Mouse (Mus musculus): ENCODE results near the gene Jam3.

The Jam3 gene

DNA sequence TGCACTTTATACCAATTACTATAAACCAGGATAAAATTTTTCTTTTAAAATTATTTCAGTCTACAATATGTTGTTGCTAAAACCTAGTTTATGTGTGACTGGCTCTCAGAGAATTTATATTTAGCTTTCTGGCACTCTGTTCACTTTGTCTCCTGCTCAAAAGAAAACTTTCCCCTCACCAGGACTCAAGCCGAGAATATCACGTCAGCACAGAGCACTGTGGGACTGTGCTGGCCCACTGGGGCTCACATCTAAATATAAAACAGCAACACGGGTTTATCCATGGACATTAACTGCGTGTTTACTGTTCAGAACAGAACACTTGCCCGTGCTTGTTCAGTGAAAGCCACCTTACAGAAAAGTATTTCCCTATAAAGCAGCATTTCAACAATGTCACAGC, 44.5 kb downstream of the Jam3 start:
- WGBS = 12% methylated on average over 5 of the region's 5 CpGs

DNA sequence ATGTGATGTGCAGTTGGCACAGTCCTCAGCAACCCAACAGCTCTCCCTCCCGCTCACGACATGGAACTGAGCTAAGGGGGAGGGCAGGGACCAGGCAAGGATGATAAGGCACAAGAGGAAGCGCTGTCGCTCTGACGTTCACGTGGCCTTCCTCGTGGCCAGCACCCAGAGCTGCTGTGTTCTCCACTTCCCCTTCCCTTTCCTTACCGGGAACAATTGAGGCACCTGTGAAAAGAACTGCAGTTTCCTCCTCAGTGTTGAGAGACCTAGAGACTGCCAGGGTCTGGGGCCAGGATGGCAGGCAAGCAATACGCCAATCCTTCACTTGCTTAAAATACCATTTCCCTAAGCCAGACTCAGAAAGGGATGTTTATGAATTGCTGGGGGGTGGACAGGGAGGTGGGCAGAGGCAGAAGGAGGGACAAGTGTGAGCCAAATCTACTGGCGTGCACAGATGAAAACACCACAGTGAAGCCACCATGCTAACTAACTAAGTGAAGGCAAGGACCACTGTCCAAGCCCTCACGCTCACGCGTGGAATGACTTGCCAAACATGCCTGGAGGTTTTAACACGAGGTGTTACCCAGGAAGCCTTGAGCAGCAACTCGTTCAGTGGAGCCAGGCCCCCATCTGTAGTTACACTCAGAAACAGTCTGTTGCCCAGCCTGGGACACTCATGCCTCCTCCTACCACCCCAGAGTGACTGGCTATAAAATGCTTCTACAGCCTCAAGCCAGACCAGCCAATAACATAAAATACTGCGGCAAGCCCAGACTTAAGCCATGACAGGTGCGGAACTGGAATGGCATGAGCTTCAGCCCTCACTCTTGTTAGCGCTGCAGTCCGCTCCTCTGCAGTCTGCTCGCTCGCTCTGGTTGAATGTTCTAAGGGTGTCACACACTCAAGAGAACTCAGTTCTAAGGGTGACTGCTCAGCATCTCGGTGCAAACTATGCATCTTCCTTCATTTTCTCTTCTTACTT, 45.4 kb downstream of the Jam3 start:
- WGBS = 31% methylated on average over 22 of the region's 22 CpGs

DNA sequence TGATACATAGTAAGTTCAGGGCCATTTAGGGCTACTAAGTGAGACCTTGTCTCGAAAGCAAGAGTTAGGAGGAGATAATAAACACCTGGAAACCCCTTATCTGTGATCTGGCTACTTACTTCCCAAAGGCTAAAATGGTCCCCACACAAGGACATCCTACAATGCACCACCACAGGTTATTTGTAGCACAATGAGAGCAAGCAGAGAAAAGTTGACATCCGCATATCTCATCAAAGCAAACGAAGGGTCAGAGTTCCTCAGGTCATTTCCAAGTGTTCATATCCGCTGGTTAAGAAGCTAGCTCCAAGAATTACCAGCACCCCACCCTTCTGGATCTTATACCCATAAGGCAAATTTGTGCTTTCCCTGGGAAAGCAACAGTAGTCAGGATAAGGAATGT, 46.8 kb downstream of the Jam3 start:
- 87% methylated on average over 4 of the region's 4 CpGs for WGBS

DNA sequence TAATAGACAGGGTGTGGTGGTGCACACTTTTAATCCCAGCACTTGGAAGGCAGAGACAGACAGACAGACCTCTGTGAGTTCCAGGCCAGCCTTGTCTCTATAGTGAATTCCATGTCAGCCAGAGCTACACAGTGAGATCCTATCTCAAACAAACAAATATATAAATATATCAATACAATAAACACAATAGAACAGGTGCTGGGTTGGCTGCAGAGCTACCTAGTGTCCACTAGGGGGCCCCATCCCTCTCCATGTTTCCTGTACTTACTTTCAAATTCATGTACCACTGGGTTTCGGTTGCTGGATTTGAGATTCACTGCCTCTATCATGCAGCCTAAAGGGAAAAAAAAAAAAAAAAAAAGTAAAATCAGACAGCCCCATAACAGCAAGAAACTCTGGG, 49.1 kb downstream of the Jam3 start:
- 4% methylated on average over 1 of the region's 1 CpGs for WGBS

DNA sequence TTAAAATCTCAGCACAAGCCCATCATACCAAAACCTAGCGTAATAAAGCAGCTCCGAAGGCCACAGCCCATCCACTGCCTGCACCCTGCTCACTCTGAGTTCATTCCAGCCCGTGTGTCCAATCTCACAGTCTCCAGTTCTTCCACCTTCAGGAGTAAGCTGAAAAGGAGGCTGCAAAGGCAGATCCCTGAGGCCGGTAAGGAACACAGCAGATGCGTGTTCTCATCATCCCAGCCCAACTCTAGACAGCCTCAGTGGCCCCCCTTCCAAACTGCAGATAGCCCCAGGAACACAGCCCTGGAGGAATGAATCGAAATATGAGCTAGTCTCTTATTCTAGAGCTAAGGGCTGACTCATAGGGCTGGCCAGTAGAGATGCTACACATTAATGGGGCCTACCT, 53.8 kb downstream of the Jam3 start:
- 89% methylated on average over 6 of the region's 6 CpGs for WGBS

DNA sequence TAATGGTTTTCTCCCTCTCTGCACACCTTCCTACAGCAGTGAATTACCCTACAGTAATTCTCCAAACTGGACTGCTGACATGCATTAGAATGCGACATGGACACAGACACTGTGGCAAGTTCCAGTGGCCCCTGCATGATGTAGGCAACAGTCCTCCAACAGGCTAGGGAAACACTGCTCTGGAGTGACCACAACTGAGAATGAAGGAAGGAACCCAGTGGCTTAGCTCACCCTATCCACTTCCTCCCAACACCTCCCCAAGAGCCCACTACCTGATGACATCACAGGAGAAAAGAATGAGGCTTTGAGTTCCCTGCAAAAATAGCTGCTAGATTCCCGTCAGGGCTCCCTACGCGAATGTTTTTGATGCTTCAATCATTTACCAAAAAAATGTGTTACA, 55.7 kb downstream of the Jam3 start:
- 63% methylated on average over 4 of the region's 4 CpGs for WGBS

DNA sequence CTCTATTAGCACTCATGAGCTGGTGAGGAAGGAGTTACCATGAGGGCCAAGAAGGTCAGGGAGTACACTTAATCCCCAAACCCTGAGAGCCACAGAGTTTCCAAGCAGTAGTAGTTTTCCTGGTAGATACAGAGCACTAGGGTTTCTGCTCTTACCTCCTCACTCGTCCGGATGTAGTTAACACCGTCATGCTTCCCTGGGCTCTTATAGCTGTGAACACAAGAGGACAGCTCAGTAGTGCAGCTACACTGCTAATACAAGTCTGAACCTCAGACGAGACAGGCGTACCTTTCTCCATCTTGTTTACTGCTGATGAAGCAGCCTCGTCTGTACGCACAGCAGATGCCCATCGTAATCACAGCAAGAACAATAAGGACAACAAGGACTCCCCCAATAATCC, 56.7 kb downstream of the Jam3 start:
- 75% methylated on average over 8 of the region's 8 CpGs for WGBS

DNA sequence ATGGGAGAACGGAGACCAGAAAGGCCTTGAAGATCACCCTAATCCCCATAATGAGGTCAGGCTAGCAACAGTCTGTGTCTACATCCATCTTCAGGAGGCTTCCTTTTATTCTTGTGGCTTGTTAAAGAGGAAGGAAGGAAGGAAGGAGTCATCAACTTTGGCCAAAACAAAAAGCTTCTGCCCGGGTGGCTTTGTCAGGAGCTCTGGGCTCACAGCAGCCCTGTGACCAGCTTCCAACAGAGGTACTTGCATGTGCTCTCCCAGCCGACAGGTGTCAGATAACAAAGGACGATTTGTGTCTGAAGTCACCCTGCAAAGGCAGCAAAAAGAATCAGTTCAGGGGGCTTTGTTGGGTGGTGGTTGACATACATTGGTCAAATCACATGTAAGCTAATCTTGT, 57.1 kb downstream of the Jam3 start:
- WGBS = 36% methylated on average over 4 of the region's 4 CpGs

DNA sequence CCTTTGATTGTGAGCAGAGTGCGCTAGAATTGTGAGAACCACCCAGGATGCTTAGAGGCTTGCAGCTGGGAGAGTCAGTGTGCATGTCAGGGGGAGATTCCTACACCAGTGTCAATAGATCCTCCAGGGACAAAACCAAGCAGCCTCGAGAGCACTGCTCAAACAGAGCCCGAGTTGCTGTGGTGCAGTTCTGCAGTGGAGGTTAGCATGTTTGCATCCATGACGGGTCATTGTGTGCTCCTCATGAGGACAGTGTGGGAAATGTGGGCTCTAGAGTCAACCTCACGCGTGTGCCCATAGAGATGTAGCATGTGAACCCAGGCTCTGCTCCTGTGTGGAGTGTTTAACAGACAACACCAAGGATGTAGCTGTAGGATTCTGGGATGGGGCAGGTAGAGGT, 62.3 kb downstream of the Jam3 start:
- WGBS = 85% methylated on average over 6 of the region's 6 CpGs

DNA sequence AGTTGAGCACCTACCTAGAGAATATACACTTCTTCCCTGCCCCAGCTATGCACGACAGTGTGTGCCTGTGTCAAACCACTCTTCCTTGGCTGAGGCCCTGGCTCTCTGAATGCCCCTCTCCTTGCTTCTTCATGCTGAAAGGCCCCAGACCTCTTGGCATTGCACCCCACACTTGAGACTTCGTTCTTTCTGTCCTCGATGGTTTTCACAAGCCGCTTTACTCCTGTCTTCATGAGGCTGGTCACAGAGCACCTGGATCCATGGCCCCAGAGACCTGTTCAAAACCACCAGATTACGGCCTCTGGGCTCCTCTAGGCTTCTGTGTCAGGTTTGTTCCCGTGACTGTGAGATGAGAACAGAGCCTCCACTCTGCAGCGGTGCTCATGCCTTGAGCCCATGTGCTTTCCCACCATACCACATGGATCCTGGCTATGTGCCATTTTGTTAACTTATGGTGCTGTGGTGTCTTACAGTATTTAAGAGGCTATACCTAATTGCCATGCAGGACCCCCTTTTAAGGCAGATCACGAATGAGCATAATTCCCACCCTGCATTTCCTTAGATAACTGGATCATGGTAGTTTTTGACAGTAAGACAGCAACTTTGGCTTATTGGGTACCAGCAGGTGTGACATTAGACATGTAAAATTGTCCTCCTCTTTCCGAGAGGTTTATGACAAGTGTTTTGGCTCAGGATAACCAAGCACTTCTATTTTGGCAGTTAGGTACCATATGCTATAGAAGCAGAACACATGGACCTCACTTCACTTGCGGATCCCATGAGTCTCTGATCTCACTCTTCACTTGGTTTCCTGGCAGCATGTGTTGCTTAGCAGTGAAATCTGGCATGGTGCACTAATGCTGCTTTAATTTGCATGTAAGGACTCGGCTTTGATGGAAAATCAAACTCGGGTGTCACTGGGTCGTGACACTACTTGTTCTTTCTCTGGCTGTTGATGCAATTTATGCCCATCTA, 64.1 kb downstream of the Jam3 start:
- 60% methylated on average over 13 of the region's 13 CpGs for WGBS

DNA sequence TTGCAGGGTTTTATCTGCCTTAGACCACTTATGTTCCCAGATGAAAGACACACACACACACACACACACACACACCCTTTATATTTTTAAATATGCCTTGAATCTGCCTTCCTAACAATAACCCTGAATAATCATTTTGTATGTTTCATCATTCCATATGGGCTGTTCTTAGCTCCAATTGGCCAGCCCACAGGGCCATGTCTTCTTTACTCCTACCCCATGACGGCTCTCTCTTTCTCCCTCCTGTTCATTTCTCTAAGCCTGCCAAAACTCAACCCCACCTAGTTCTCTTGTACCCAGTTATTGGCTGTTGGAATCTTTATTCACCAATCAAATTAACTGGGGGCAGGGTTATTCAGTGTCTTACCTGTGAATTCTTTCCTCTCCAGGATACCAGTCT, 65.1 kb downstream of the Jam3 start:
- WGBS = 55% methylated on average over 1 of the region's 1 CpGs

DNA sequence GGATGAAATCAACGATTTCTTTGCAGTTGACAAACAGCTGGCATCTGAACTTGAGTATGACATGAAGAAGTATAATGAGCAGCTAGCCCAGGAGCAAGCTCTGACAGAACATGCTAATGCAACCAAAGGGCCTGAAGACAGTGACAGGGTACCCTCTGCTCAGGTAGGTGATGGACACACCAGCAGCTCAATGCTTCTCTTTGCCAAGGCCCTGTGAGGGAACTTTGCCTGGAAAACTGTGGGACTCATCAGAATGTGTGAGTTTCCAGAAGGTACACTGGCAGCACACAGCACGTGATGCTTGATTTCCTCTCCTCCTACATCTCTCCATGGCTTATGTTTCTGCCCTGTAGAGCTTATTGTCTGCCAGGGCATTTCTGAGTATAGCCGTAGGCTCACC, 67.8 kb downstream of the Jam3 start:
- WGBS = 63% methylated on average over 3 of the region's 3 CpGs

DNA sequence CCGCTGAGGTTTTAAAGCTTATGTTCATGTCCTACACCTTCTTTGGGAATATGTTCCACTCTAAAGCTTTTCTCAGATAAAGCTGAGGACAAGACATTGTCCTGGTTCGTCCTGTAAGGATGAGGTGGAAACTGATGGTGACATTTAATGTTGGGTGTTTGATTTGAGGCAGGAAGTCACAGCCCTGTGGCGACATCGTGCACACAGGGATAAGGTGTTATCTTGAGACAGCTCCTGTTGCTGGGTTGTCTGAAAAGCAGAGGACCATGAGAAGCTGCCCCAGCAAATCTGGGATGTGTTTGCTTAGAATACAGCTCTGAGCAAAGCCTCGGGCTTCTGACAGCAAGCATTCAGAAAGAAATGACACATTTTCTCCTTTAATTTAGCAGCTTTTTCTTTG, 69.0 kb downstream of the Jam3 start:
- 89% methylated on average over 5 of the region's 5 CpGs for WGBS

DNA sequence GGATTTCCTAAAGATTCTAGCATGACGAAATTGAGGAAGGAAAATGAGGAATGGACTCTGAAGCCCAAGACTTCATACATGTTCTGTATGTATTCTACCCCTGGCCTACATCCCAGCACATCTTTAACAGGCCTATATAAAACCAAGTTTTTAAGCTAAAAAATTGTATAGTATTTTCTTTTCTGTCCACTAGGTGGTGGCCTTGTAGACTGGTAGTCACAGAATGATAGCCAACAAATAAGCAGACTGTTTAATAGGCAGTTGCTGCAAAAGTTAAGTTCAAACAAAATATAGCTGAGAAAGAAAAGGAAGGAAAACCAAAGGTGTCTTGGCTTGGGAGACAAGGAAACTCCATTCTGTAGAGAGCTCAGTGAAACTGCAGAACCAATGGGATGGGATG, 80.5 kb downstream of the Jam3 start:
- WGBS = 62% methylated on average over 1 of the region's 1 CpGs

DNA sequence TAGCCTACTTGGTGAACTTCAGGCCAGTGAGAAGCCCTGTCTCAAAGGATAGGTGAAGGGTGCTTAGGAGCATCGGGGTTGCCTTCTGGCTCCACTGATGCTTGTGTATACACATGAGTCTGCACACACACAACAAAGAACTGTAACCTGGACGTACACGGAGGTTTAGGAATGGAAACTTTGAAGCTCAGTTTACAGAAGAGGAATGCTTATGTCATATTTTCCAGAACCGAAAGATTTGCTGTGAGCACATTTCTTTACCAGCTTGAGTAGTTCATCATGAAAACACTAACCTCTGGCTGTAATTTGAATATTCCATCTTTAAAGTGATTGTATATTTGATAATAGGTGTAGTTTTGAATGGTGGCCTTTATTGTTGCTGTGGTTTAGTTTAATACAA, 84.3 kb downstream of the Jam3 start:
- 94% methylated on average over 4 of the region's 4 CpGs for WGBS

DNA sequence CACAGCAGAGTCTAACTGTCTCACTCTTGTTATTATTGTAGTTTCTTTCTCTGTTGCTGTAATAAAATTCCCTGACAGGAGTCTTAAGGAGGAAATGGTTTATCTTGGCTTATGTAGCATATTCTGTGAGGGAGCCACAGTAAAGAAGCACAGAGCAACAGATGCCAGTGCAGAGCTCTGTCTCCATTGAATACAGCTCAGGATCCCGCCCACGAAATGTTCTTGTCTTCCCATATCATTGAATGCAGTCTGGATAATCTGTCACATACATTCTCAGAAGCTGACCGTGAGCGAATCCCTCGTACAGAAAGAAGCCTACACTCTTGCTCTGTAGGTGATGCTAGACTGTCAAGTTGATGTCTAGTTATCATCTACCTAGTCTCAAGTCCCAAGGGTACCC, 96.9 kb downstream of the Jam3 start:
- 60% methylated on average over 5 of the region's 5 CpGs for WGBS

DNA sequence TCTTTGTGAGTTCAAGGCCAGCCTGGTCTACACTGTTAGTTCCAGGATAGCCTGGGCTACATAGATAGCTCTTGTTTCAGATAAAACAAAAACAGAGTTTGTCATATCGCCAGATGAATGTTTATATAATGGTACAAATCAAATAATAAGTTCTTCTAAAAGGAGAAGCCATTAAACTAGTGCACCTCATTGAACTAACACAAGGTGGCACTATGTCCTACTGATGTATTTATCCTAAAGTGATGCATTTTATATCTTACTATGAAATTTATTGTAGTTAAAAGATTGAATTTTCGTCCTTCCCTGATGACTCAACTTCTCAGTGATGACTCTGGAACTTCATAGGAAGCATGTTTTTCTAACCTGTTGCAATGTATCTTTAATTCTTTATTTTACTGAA, 105.7 kb downstream of the Jam3 start:
- WGBS = 72% methylated on average over 2 of the region's 2 CpGs

All from cerebral cortex, adult 2 months (tissue).